Mouse (Mus musculus): ENCODE results near the gene Wsb2.

DNA sequence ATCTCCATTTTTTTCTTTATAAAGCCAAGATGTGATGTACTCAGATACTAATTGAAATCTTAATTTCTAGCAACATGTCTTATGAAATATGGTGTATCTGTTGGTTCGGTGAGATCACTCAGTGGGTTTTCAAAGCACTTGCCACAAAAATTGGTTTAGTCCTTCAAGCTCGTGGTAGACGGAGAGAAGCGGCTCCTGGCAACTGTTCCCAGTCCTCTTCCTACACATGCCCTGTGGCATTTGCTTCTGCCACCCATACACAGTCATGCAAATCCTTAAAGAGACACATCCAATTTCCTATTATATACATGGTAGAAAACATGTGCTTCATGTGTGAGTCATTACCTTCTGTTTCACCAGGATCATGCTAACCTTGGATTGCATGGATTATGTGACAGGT lies 4.5 kb downstream of the Wsb2 start:
- TF ChIP-seq CTCF (conservative IDR thresholded peaks at IDR 0.05; ENCODE audit: insufficient read depth, insufficient read length, low read depth, low read length) (no peak), POLR2A (IDR thresholded peaks at IDR 0.05; ENCODE audit: low read depth, low read length) (no peak)
